Mouse (Mus musculus) CD4-positive, CD25-positive, alpha-beta regulatory T cell, adult 4 months (primary cell): ENCODE data around the gene Vmn1r123. TPM values are rescaled to one million over a fixed set of nuclear protein-coding genes. Genes with fewer than 3 reads are reported as not detected.
"Not testable (repeated sequence)": the region's sequence is repeated elsewhere in the genome, so short reads cannot be mapped to it uniquely, and the experiment has no call there.

Experiments
- ATAC-seq: one replicate; pipeline ENCODE4 v1.8.0; 2017
- polyA plus RNA-seq, 2 experiments: library from polyadenylated mRNA; unstranded; fragments of 100-300 nt; shearing (Covaris generic); gene quantifications; one replicate each; pipeline ENCODE4 v1.2.1; 2017

Vmn1r123 gene
- polyA plus RNA-seq, result not detected

DNA sequence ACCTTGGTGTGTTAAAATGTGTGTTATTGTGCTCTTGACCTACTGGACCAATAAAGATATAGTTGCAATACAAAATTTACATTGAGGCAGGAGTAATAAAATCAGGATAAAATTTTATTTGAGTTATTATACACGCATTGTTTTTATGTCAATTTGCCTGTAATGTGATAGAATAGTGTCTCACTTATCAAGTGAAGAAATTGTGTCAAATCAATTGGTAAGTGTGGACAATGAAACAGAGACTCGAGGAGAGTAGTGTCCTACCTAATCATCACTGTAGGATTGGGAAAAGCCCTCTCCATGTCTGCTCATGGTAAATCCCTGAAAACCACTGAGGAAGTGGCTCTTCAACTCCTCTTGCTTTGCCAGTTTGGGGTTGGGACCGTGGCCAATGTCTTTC lies at the start of gene Vmn1r123:
TSS of gene Vmn1r123 (plus strand) at position 301 of the 400 bp plus-strand sequence.
- not testable (repeated sequence) for ATAC-seq

DNA sequence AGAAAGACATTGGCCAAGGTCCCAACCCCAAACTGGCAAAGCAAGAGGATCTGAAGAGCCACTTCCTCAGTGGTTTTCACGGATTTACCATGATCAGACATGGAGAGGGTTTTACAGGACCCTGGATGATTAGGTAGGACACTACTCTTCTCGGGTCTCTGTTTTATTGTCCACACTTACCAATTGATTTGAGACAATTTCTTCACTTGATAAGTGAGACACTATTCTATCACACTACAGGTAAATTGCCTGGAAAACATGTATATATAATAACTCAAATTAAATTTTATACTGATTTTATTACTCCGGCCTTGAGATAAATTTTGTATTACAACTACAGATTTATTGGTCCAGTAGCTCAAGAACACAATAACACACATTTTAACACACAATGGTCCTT lies 28.0 kb upstream of the Vmn1r123 start, which contains the start of gene Vmn1r122:
TSS of gene Vmn1r122 (minus strand) at position 101 of the 400 bp plus-strand sequence.
- ATAC-seq, result not testable (repeated sequence)

- not testable (repeated sequence) for ATAC-seq
Measured at GRCm38 (mm10) chr7:21190323-21190722, 28.3 kb downstream of the Vmn1r123 start, which contains the start of gene Gm5157. Gene Gm5157, minus strand, starts transcription at chr7:21190423.

Other genes with a start within 250 kb of the Vmn1r123 start
- gene Vmn1r118, start 249.8 kb upstream of the Vmn1r123 start, polyA plus RNA-seq, result not detected
- not detected for gene Vmn1r119, start 149.7 kb upstream of the Vmn1r123 start, polyA plus RNA-seq
- gene Vmn1r120, start 108.4 kb upstream of the Vmn1r123 start, polyA plus RNA-seq, result not detected
- not detected for gene Vmn1r121, start 63.7 kb upstream of the Vmn1r123 start, polyA plus RNA-seq
- not detected for gene Vmn1r122, start 28.1 kb upstream of the Vmn1r123 start, polyA plus RNA-seq
- not detected for gene Gm5157, start 28.2 kb downstream of the Vmn1r123 start, polyA plus RNA-seq
- gene Vmn1r124, start 98.4 kb downstream of the Vmn1r123 start, polyA plus RNA-seq, result not detected
- gene Vmn1r125, start 110.0 kb downstream of the Vmn1r123 start, polyA plus RNA-seq, result not detected
- gene Vmn1r126, start 139.3 kb downstream of the Vmn1r123 start, polyA plus RNA-seq, result not detected
- not detected for gene Vmn1r127, start 157.7 kb downstream of the Vmn1r123 start, polyA plus RNA-seq
- gene Vmn1r128, start 187.2 kb downstream of the Vmn1r123 start, polyA plus RNA-seq, result not detected
- not detected for gene Vmn1r129, start 199.1 kb downstream of the Vmn1r123 start, polyA plus RNA-seq